Mouse (Mus musculus) CH12F3 (cell line): Measurements from ENCODE around the gene Vps25.

Experiments
- in situ Hi-C: fragments of 300-500 bp; cut with MboI; formaldehyde crosslinking; loops from 2 replicates; pipeline ENCODE4 v1.14.3; 2020; ENCODE audit warnings: low sequenced_read_pairs

The Vps25 gene

DNA sequence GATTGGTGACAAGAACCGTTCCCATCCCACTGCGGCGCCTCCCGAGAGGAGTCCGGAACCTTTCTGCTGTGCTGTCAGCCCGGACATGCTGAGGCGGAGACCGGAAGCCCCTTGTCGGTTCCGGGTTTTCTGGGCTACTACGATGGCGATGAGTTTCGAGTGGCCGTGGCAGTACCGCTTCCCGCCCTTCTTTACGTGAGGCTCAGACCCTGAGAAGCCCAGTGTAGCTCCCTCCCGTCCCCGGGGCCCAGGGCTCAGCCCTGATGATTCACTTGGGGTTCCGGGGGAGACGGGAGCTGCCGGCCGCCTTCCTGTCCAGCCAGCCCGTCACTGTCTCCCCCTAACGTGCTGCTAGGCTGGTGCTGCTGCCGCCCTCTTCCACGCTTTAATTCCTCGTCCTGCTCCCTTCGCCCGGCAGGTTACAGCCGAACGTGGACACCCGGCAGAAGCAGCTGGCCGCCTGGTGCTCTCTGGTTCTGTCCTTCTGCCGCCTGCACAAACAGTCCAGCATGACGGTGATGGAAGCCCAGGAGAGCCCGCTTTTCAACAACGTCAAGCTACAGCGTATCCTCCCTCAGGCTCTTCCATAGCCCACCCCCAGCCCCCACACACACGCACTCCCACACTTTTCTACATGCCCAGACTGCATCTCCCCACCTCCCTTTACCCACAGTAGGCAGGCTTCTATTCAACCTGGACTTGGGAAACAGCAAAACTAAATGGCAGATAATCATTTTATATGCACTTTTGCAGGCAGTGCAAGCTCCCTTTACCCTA is at the start of gene Vps25:
Vps25 (plus strand) TSS at position 95 of the 777 bp plus-strand sequence.
- in situ Hi-C loops, result loop anchor here (5.0 kb wide), 1 partner anchor 36 kb away; no protein-coding TSS in a partner anchor

DNA sequence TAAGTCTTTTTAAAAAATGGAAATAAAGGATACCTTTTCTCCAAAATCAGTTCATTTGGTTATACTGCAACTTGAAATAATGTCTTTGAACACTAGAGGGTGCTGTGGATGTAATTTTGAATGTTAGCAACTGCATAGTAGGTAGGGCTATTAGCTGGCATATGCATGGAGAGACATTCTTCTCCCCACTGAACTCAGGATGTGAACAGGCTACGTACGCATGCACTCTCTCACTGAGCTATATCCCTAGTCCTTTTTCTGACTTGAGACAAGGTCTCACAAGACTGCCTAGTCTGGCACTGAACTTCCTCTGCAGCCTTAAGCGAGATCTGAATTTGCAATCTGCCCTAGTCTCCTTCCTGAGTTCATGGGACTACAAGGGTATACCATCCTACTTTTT is 41.5 kb upstream of the Vps25 start:
- in situ Hi-C loops, result loop anchor here (10.0 kb wide), 1 partner anchor 183 kb away; no protein-coding TSS in a partner anchor

DNA sequence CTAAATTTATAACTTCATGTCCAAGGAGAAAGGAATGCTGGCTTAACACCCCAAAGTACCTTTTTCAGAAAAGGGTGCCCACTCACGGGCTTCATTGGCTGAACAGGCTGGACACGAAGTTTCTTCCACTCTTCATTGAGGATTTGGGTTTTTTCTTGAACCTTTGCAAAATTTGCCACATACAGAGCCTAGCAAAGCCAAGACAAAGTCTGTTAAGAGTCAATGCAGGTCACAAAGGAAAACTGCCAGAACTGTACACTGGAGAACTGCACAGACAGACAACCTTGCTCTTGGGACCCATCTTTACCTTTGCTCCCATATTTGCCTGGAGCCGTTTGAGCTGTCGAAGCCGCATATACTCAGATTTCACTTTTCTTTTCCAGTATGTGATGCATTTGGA is 36.6 kb upstream of the Vps25 start:
- in situ Hi-C loops, result loop anchor here (5.0 to 10.0 kb wide), 2 partner anchors 35 to 178 kb away; partner anchors contain the start of gene Vps25

DNA sequence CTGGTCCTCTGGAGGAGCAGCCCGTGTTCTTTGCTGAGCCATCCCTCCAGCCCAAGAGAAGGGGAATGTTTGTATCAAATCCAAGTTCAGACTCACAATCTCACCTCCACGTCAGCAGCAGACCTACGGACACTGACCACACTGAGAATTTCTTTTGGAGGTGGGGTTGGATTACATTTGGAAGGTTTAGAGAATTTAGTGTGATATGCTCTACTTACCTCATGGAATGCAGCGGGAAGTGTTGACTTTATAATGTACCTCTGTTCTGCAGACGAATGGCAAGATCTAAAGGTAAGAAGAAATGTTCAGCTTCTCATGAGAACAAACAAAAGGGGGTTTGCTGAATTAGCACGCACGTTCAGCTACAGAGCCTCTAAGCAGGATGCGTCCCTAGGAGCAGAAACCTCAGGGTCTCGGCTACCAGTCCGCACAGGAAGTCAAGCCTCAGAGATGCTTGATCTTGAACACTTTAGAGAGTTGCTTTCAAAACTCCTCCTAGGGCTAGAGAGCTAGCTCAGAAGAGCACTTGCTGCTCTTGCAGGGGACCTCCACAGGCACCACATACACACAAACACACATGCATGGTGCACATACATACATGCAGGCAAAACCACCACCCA is 35.0 kb upstream of the Vps25 start:
- in situ Hi-C loops, result loop anchor here (5.0 to 10.0 kb wide), 2 partner anchors 34 to 176 kb away; partner anchors contain the start of gene Vps25

DNA sequence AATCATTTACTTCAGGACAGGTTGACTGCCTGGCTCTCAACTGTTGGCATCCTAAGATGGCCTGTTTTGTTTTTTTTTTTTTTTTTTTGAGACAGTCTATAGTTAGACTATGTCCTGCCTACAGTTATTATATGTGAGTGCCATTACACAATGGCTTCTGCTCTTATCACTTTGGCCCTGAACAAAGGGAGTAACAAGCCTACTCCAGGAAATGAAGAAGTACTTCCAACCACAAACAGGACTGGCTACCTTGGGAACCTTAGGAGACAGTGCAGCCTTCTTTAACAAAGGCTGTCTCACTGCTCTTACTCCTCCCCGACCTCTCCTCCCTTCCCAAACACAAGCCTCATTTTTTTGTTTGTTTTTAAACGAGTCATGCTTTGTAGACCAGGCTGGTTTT is 32.7 kb upstream of the Vps25 start:
- in situ Hi-C loops, result no loop called here

DNA sequence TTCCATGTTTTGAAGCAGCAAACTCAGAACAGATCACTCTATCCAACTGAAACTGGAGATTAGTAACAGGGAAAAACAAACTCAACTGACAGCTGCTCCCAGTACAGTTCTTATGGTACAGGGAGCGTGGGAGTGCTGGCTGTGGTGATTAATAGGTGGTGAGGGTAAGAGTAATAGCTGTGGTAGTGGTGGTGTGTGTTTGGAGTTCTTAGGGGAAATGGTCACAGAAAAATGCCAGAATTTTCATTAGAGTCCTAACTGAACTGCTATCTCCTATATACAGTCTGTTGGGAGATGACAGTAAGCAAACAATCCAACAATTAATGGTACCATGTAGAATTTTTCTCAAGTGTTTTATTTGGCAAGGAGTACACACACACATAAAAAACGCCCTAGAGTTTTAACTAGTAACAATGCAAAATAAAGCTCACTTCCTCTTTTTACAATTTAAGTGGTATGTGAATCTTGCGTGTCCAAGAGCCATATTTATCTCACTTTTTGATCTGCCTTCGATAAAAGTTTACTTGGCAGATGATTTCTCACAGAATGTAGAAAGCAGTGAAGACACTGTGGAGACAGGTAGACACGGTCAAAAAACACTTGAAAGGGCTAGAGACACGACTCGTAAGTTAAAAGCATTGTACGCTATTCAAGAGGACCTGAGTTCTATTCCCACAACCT is 32.1 kb upstream of the Vps25 start:
- in situ Hi-C loops, result no loop called here

DNA sequence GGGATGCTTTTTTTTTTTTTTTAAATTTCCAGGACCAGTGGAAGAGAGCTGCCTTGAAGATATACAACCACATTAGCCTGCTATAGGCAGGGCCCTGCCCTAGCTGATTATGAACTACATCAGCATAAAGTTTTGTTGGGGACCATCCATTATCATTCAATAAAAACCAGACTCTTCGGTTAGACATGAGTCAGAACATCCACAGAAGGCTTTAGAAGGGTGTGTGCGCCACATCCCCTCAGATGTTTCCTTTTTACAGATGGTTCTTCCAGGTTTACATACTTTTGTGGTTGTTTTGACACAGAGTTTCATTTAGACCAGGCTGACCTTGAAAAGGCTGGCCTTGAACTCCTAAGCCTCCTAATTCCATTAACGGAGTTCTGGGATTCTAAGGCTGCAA is 29.2 kb upstream of the Vps25 start:
- in situ Hi-C loops, result no loop called here

DNA sequence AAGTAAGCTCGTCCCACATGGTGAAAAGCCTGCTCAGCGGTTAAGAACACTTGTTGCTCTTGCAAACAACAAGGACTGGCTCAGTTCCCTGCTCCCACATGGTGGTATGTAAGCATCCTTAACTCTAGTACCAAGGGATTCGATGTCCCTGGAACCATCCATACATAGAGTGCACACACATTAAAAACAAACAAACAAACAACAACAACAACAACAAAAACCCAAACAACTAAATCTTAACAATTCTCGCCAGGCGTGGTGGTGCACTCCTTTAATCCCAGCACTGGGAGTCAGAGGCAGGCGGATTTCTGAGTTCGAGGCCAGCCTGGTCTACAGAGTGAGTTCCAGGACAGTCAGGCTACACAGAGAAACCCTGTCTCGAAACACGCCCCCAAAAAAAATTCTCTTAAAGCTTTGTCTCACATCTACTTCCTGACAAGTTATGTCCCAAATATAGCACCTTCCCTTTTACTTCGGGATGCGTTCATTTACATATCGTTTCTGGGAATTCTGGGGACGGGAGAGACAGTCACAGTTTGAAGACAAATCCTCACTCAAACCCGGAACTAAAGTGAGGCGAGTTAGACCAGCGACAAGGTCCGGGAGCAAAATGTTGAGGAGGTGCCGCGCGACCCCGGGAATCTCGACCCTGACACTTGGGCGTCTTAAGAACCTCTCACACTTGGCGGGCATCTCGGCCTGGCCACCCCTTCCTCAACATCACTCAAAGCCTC is 28.0 kb upstream of the Vps25 start:
- in situ Hi-C loops, result no loop called here

DNA sequence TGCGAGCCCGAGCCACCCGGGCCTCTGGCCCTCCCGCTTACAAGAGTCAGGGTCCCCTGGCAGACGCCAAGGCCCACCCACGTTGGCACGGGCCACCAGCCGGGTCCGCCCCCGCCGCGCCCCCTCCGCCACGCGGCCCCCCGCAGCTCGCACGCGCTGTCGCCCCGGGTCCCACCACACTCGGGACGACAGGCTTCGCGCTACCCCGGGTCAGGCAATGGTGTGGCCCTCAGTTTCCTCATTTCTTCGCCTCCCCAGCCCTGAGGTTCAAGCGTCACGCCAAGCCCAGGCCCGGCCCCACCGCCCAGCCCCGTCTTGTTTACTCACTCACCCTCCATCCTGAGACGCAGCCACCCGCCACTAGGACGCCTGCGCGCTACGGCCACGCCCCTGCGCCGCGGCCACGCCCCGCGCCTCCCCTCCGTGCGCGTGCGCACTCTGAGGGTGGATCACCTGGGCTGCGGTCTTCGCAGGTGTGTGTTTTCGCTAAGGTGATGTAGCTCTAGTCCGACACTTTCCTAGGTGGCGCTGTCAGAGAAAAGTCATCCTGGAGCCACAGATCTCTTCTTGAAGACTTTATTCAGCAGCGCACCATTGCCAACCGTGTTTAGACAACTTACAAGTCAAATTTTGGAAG is 27.3 kb upstream of the Vps25 start, which contains the start of gene Ezh1:
Ezh1 (minus strand) TSS at position 399 of the 637 bp plus-strand sequence.
- in situ Hi-C loops, result no loop called here

DNA sequence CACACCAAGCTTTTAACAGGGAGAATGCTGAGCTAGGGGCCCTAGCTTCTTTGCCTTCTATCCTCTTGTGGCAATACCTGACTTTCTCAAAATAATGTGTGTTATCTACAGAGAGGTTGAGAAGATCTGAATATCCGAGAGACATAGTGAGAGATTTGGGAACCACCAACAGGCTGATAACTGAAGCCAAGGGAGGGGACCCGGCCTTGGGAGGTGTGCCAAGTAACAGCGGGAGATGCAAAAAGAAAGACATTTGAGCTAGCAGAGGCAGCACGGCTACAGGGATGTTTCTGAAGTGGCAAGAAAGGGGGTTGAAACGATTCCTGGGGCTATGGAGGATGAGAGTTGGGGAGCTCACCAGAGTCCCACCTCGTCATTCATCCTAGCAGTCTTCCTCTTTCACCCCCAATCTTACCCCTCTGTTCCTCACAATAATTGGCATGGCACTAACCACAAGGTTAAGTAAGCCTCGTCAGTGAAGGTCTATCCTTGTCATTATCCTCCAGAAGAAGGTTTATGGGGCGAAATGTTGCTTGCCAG is 24.1 kb upstream of the Vps25 start:
- in situ Hi-C loops, result no loop called here

DNA sequence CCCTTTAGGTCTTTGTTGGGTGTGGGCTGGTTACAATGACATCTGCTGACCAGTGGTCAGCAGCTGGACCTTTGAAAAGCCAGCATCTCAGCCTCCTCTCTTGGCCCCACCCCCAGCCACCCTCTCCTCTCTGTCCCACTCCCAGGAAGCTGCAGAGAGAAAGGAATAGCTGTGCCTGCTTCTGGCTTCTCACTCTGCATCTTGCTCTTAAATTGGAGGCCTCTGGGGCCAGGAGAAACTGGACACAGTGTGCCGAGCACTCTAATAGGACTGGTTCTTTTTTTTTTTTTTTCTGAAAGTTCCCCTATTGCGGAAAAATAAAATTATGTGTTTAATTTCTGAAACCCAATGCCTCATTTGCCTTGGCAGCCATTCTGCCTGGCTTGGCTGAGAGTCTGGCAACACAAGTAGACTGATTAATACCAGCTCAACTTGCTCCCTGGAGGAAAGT is 23.4 kb upstream of the Vps25 start:
- in situ Hi-C loops, result no loop called here

DNA sequence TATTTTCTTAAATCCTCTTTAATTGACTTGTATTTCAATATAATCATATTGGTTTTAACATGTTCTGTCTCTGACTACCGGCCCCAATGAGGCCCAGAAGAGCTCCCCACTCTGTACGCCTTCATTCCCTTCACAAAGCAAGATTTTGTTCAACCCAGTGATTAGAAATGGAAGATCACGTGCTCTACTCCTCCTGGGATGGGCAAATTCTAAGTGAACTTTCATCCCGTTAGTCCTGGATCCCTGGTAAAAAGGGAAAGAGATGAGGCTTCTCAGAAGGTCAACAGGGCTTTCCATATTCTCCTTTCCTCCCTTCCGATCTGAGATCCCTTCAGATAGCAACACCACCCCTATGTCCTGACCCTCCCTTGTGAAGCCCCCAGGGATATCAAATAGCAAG is 23.0 kb upstream of the Vps25 start:
- in situ Hi-C loops, result no loop called here

DNA sequence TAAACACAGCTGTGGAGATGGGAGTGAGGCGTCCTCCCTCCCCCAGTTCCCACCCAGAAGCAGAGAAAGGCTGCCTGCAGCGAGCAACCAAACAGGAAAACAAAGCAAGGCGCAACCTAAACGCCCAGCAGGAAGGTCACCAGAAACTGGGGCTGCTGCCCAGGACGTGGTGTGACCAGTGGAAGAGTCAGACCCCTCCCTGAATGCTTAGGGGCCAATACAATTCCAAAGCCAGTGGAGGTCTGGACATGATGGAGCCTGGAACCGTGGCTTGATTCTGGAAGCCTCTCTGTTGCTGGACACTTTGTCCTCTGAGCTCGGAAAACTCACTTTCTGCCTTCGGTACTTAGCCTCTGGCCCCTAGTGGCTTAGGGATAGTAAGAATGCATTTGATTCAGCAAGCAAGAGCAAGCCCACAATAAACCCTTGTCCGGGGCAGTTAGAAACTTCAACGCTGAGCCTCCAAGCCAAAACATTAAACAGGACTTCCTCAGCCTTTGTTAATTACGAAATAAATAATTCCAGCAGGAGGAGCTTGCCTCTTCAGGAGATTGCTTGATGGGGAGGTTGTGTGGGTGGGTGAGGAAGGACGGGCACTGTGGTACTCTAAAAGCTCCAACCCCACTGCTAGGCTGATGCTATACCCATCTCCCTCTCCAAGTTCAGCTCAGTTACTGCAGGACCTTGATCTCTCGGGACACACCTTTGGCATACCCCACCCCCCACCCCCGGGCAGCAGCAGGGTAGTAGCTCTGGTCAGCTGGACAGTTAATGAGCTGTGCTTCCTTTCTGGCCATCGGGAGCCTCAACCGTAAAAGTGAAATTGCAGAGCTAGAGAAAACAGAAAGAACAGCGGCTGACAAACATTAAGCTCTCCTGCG is 22.3 kb upstream of the Vps25 start:
- in situ Hi-C loops, result no loop called here

DNA sequence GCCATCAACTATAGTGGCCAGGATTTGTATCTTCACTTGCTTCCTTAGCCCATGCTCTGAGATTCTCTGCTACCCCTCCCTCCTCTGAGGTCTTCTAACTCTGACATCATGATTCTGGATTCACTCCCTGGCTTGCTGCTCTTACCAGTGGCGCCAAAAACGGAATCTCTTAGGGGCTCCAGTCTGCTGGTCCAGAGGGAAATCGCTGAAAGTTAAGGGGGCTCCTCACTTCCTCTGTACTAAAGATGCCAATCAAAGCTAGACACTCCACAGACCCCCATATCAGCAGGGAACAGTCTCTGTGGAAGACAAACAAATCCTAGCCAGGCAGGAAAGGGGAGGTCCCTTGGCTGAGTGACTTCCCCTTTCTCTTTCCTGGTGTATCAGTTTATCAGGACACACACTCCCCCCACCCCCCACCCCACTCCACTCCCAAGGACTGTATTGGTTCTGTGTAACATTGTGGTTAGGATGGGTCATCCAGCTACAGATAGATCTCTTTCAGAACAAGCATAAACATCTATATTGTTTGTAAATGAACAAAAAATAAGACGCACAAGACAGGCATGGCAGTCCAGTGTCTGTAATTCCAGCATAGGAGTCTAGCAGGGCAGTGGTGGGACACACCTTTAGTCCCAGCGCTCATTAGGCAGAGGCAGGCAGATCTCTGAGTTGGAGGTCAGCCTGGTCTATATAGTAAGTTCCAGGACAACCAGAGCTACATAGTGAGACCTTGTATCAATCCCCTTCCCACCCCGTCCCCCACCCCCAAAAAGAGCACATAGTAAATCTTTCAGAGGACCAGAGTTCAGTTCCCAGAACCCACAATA is 21.3 kb upstream of the Vps25 start:
- in situ Hi-C loops, result no loop called here

DNA sequence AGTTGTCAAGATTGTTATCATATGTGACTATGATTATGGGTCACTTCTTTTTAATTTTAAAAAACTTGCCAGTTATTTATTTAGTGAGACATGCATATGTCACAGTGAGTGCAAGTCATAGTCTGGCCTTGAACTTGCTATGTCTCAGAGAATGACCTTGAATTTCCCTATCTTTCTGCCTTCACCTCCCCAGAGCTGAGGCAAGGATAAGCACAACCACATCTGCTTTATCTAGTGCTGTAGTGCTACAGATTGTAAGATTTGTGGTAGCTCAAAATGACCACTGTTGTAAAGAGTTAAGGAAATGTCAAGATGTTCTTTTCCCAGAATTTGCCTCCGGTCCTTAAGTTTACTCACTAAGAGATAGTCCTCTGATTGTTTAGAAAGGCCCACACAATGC is 20.3 kb upstream of the Vps25 start:
- in situ Hi-C loops, result no loop called here

DNA sequence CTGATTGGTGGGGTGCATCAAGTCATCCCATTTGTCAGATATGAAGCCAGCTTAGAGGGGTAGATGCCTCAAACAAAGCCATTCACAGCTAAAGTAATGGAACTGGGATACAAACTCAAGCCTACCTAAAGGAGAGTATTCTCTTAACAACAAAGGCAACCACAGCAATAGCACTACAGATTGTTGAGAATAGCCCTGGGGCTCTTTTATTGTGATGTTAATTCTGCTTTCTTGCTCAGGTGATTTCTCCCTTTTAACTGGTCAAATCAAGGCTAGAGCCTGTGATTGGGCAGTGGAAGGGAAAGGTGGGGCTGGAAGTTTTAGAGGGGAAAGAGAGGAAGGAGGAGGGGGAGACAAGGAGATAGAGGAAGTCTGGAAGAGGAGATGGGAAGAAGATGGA is 19.4 kb upstream of the Vps25 start:
- in situ Hi-C loops, result no loop called here

DNA sequence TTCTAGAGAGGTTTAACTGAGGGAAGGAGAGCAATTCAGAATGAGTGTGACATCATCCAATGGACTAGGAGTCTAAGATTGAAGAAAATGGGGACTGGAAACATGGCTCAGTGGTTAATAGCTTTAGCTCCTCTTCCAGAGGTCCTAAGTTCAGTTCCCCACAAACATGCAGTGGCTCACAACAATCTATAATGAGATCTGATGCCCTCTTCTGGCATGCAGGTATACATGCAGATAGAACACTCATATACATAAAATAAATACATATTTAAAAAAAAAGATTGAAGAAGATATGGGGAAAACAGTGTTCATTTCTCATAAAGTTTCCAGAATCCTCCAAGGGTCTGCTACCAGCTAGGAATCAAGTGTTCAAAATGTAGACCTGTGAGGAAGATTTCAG is 18.1 kb upstream of the Vps25 start:
- in situ Hi-C loops, result no loop called here

DNA sequence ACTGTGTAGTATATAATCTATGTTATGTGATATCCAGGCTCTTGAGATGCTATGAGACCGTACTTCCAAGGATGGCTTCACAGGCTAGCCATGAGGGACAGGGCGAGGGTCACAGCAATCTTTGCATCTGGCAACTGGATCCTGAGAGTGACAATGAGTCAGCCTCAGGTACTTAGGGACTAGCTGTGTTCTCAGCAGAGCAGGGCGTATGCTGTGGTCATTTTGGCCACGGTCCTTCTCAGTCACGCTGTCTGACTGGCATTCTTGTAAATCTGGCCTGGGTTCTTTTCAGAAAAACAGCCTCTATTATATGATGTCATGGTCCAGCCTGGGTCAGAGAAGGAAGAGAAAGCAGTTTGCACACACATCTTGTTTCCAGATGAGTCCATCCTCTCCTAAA is 16.7 kb upstream of the Vps25 start:
- in situ Hi-C loops, result no loop called here
